Mouse (Mus musculus) lung, adult 2 months (tissue): ENCODE measurements around the gene Scaf8. TPM values are rescaled to one million over a fixed set of nuclear protein-coding genes. Genes with fewer than 3 reads are reported as not detected.

Experiments
- DNase-seq: peaks from one replicate; pipeline ENCODE4 v3.0.0; 2022
- H3K4me1 ChIP-seq: fragments of 200-500 bp; 2 replicates; pipeline ENCODE4 v1.6.1; 2011; ENCODE audit warnings: low read length; ENCODE audit not compliant: control insufficient read depth, insufficient read depth
- H3K4me3 ChIP-seq: fragments of 200-500 bp; replicated peaks from 2 replicates; pipeline ENCODE3; 2011; ENCODE audit warnings: low read depth, mild to moderate bottlenecking, control low read depth, low read length; ENCODE audit errors: extremely low read depth
- CTCF ChIP-seq: fragments of 200-500 bp; IDR thresholded peaks from 2 replicates; pipeline ENCODE4 v1.5.1; 2011; ENCODE audit warnings: mild to moderate bottlenecking, low read length, control low read depth; ENCODE audit not compliant: insufficient read depth
- POLR2A ChIP-seq: fragments of 200-500 bp; IDR thresholded peaks from 2 replicates; pipeline ENCODE4 v1.6.1; 2011; ENCODE audit warnings: low read depth, mild to moderate bottlenecking, control low read depth, low read length, borderline replicate concordance; ENCODE audit errors: extremely low read depth
- WGBS: fragments of 180-500 bp; shearing (Covaris S2); methylation state at CpG from one replicate; pipeline ENCODE4 v1.1.7; 2018; 5-methylcytosine and 5-hydroxymethylcytosine counted together
- polyA plus RNA-seq: library from polyadenylated mRNA; depleted of rRNA; stranded (reverse); fragments of >200 nt; gene quantifications from 2 replicates; pipeline ENCODE4 v1.2.3, GENCODE M21; 2012

The Scaf8 gene
- polyA plus RNA-seq, 1 experiment: 24.6 TPM

- H3K4me3 ChIP-seq: no peak overlapping the region
- TF ChIP-seq POLR2A (no peak), CTCF (no peak)
- WGBS: 45% methylated on average over 4 of the region's 4 CpGs
- H3K4me1 ChIP-seq: peaks cover 26% of the 10 kb centered on the region
- DNase-seq: no peak
Observed at GRCm38 (mm10) chr17:3209581-3209980, 94.8 kb downstream of the Scaf8 start.

- H3K4me1 ChIP-seq: peaks cover 26% of the 10 kb centered on the region
- H3K4me3 ChIP-seq: no peak overlapping the region
- 75% methylated on average over 5 of the region's 5 CpGs for WGBS
- TF ChIP-seq CTCF (no peak), POLR2A (no peak)
- no peak for DNase-seq
Observed at GRCm38 (mm10) chr17:3210134-3210533, 95.4 kb downstream of the Scaf8 start.

- DNase-seq: no peak
- peaks cover 10% of the 10 kb centered on the region for H3K4me1 ChIP-seq
- WGBS: 84% methylated on average over 4 of the region's 4 CpGs
- H3K4me3 ChIP-seq: no peak overlapping the region
- TF ChIP-seq POLR2A: no peak
- no peak for TF ChIP-seq CTCF
Observed at GRCm38 (mm10) chr17:3212105-3212504, 97.3 kb downstream of the Scaf8 start.

GRCm38 (mm10) chr17:3212886-3213285 is 98.1 kb downstream of the Scaf8 start:
- Histone ChIP-seq H3K4me1 (peaks cover 4% of the 10 kb centered on the region), H3K4me3 (no peak overlapping the region)
- TF ChIP-seq CTCF (no peak), POLR2A (no peak)
- no peak for DNase-seq
- WGBS: 91% methylated on average over 10 of the region's 10 CpGs

- TF ChIP-seq POLR2A: no peak
- TF ChIP-seq CTCF: no peak
- WGBS: 84% methylated on average over 2 of the region's 2 CpGs
- Histone ChIP-seq H3K4me1 (peaks cover 7% of the 10 kb centered on the region; the same call in 1 of the 2 replicates), H3K4me3 (no peak overlapping the region)
- no peak for DNase-seq
Observed at GRCm38 (mm10) chr17:3214852-3215251, 100.1 kb downstream of the Scaf8 start.

- 85% methylated on average over 5 of the region's 5 CpGs for WGBS
- DNase-seq: no peak
- Histone ChIP-seq H3K4me1 (peaks cover 7% of the 10 kb centered on the region; the same call in 1 of the 2 replicates), H3K4me3 (no peak overlapping the region)
- TF ChIP-seq POLR2A (no peak), CTCF (no peak)
Observed at GRCm38 (mm10) chr17:3217023-3217422, 102.3 kb downstream of the Scaf8 start.

GRCm38 (mm10) chr17:3218364-3218763 is 103.6 kb downstream of the Scaf8 start:
- no peak for DNase-seq
- Histone ChIP-seq H3K4me1 (peaks cover 7% of the 10 kb centered on the region; the same call in 1 of the 2 replicates), H3K4me3 (no peak overlapping the region)
- TF ChIP-seq CTCF: no peak
- no peak for TF ChIP-seq POLR2A
- 52% methylated on average over 7 of the region's 7 CpGs for WGBS

GRCm38 (mm10) chr17:3218916-3219315 is 104.1 kb downstream of the Scaf8 start:
- WGBS: 39% methylated on average over 5 of the region's 5 CpGs
- no peak for DNase-seq
- TF ChIP-seq CTCF (no peak), POLR2A (no peak)
- H3K4me3 ChIP-seq: no peak overlapping the region
- H3K4me1 ChIP-seq: peaks cover 7% of the 10 kb centered on the region; the same call in 1 of the 2 replicates

- no peak for TF ChIP-seq POLR2A
- TF ChIP-seq CTCF: no peak
- 33% methylated on average over 11 of the region's 11 CpGs for WGBS
- no peak for DNase-seq
- Histone ChIP-seq H3K4me3 (no peak overlapping the region), H3K4me1 (peaks cover 7% of the 10 kb centered on the region; the same call in 1 of the 2 replicates)
Observed at GRCm38 (mm10) chr17:3220201-3220600, 105.4 kb downstream of the Scaf8 start.

GRCm38 (mm10) chr17:3223071-3223470 is 108.3 kb downstream of the Scaf8 start:
- WGBS: 53% methylated on average over 2 of the region's 2 CpGs
- no peak overlapping the region for H3K4me3 ChIP-seq
- DNase-seq: no peak
- H3K4me1 ChIP-seq: peaks cover 5% of the 10 kb centered on the region; the same call in 1 of the 2 replicates
- TF ChIP-seq CTCF: no peak
- no peak for TF ChIP-seq POLR2A
